Mouse (Mus musculus) olfactory bulb, adult 2 months (tissue): ENCODE data around the gene Psd.

Experiments
- CTCF ChIP-seq: fragments of 200-500 bp; IDR thresholded peaks from 2 replicates; pipeline ENCODE4 v1.5.1; 2012; ENCODE audit warnings: low read depth, mild to moderate bottlenecking, low read length, moderate library complexity; ENCODE audit not compliant: insufficient read depth
- POLR2A ChIP-seq: fragments of 200-500 bp; IDR thresholded peaks from 2 replicates; pipeline ENCODE4 v1.6.1; 2012; ENCODE audit warnings: mild to moderate bottlenecking, low read depth, low read length, moderate library complexity; ENCODE audit not compliant: insufficient read depth

DNA sequence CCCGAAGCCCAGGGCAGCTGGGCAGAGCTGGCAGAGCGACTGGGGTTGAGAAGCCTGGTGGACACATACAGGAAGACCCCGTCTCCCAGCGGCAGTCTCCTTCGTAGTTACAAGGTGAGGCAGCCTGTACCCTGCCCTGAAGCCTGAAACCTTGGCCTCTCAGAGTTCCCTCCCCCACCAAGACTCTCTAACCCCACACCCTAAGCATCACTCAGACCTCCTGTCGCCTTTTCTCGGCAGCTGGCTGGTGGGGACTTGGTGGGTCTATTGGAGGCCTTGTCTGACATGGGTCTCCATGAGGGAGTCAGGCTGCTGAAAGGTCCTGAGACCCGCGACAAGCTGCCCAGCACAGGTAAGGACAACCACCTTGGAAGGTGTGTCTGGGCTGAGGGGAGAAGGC lies 15.6 kb downstream of the Psd start:
- TF ChIP-seq POLR2A (no peak), CTCF (no peak)
